Mouse (Mus musculus): ENCODE data around the gene Lrp4.

GRCm38 (mm10) chr2:91493981-91494380, 36.7 kb downstream of the Lrp4 start:
- TF ChIP-seq CTCF (IDR thresholded peaks at IDR 0.05; ENCODE audit: control insufficient read depth, insufficient read depth, insufficient replicate concordance, low read depth, low read length): no peak
- TF ChIP-seq POLR2A (IDR thresholded peaks at IDR 0.05; ENCODE audit: control insufficient read depth, low read depth, low read length): no peak
